Mouse (Mus musculus) thymus, postnatal 0 days (tissue): ENCODE measurements at regions not wholly inside any gene's neighbourhood (a gene's known extent, or its start where the extent isn't known, plus 50 kb on each side); places are given as distances from the start of the nearest gene placed in this dataset.

Experiments
- DNase-seq: peaks from one replicate; pipeline ENCODE4 v3.0.0-alpha.2; 2015; ENCODE audit warnings: low spot score

- DNase-seq, result no peak
These were observed 1016.1 kb downstream of the Ttll7 start for GRCm38 (mm10) chr3:147868281-147868680.

DNA sequence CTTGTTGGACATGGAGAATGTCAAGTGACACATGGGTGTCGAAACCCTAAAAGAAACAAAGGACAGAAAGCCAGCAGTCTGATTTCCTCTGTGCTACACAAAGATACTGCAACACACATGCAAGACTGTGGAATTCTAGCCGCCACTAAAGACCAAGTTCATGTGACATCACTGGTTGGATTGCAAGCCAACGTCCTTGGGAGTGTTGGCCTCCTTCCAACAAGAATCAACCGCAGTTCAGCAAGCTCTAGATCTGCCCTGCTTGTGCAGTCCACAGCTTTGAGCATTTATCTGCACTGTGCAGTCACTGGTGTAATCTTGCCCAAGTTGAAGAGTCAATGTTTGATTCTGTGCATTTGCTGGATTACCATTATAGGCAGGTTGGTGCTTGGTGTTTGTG is 1001.2 kb downstream of the Ttll7 start:
- no peak for DNase-seq

DNA sequence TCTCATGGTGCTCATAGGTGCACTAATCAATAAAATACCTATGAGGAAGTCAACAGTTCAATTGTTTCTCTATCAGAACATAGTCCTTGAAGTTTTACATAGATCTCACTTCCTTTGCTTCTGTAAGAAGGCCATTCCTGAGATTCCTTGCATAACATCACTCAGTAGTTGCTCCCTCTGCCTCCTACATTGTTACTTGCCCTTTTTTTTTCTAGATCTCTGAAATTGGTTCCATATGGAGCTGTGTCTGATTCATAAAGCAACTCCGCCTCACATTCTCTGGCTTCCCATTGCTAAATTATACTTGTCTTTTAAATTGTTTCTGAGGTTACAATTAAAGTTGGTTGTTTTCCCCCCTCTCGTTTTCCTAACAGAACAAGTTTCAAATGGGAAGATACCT is 1000.7 kb downstream of the Ttll7 start:
- DNase-seq, result no peak

DNA sequence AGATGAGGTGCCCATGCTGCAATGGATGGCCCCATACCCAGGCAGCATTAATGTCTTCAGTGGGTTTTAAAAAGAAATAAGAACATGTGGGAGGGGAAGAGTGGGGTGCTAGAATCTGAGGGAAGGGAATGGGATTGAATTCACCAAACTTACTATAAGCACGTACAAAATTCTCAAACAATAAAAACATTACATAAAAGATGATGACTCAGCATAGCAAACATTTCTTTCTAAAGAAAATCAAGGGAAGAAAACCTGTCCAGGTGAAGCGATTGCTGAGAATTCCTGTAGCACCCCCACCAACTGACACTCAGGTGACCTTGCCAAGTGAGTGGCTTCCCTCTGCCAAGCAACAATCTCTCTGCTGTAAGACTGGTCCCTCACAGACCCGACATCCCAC is 989.2 kb downstream of the Ttll7 start:
- no peak for DNase-seq

DNA sequence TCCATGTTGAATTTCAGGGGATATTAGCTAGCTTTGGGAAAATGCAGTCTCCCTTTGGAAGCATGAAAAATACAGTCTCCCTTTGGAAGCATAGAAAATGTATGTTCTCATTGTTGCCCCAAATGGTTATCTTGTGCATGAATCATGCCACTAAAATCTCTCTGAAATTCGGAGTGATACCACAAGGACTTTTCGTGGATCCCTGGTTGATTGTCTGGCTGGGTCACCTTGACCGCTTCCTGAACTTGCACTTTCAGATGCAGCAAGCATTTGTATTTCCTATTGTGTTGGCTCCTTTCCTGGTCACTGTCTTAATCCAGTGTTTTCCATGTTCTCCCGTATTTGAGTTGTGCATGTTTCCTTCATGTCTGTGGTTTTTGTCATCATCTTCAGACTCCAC is 986.6 kb downstream of the Ttll7 start:
- DNase-seq, result no peak

DNA sequence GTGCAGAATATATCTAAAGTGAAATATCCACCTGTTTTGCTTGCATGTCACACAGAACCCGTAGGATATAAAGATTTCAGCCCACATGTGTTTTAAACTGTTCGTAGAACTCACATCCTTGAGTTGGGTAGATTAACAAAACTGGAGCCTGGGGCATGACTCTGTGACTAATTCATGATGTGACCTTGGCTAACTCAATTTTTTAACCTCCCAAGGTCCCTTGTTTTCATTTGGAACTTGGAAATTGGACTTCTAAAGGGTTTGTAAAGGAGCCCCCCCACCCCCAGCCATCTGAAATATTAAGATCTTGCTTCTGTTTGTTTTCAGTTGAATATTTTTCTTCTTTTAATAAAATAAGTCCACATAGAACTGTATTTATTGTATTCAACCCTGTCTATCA is 983.5 kb downstream of the Ttll7 start:
- DNase-seq, result no peak

DNA sequence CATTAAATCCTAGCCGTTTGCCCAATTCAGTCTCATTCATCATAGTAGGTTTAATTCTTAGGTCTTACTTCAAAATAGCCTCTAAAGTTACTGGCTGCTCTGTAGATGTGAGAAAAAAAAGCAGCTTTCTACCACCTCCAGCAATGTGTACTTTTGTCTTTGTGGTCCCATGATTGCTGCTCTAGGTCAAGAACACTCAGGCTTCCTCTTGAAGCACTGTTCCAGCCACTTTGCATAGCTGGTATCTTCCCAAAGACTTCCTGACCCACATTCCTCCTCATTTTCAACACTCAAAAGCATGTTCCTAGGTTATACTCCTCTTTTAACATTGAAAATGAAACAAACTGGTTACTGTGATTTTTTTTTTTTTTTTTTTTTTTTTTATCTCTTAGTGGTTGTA is 973.2 kb downstream of the Ttll7 start:
- no peak for DNase-seq

DNA sequence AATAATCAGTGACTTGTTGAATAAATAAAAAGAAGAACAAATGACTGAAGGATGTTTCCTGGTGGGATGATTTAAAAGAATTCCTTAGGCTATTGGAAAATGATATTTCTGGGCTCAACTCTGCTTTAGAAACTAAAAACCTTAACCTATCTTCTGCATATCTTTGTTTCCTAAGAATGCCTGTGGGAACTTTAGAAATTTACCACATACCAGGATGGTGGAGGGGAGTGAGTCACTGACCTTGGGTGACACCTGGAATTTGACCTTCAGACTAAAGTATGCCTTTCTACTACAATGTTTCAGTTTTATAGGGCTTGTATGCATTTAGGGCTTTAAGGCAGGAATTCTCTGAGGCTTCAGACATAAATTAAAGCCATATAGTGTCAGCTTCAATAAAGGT is 972.3 kb downstream of the Ttll7 start:
- DNase-seq, result no peak

GRCm38 (mm10) chr3:147814080-147814650 is 962.0 kb downstream of the Ttll7 start:
- no peak for DNase-seq

GRCm38 (mm10) chr3:147802546-147802945 is 950.4 kb downstream of the Ttll7 start:
- DNase-seq, result no peak

- DNase-seq, result no peak
These were observed 944.4 kb downstream of the Ttll7 start for GRCm38 (mm10) chr3:147796524-147796923.

GRCm38 (mm10) chr3:147795116-147795515 is 942.9 kb downstream of the Ttll7 start:
- DNase-seq, result no peak

- DNase-seq, result no peak
These were observed 934.4 kb downstream of the Ttll7 start for GRCm38 (mm10) chr3:147786555-147786954.

- no peak for DNase-seq
These were observed 898.6 kb downstream of the Ttll7 start for GRCm38 (mm10) chr3:147750842-147751191.

GRCm38 (mm10) chr3:147749939-147750841 is 898.0 kb downstream of the Ttll7 start:
- no peak for DNase-seq

- DNase-seq, result no peak
These were observed 897.3 kb downstream of the Ttll7 start for GRCm38 (mm10) chr3:147749442-147749841.

- DNase-seq, result no peak
These were observed 884.7 kb downstream of the Ttll7 start for GRCm38 (mm10) chr3:147736673-147737439.

- DNase-seq, result no peak
These were observed 864.2 kb downstream of the Ttll7 start for GRCm38 (mm10) chr3:147716391-147716790.

GRCm38 (mm10) chr3:147707401-147707801 is 855.2 kb downstream of the Ttll7 start:
- no peak for DNase-seq

DNA sequence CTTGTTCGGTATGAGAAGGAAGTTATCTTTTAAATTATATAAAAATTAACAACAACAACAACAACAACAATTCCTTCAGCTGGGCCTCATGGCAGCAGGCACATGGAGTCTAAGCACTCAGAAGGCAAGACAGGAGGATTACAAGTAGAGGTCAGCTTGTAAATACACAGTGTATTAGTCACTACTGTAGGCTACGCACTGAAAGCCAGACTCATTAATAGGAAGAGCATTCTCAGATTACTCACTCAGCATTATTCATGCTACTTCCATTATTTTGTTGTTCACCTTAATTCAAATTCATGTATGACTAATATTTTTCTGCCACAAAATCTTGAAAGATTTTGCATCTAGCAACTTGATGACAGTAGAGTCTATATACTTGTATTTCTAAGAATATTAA is 831.6 kb downstream of the Ttll7 start:
- no peak for DNase-seq

DNA sequence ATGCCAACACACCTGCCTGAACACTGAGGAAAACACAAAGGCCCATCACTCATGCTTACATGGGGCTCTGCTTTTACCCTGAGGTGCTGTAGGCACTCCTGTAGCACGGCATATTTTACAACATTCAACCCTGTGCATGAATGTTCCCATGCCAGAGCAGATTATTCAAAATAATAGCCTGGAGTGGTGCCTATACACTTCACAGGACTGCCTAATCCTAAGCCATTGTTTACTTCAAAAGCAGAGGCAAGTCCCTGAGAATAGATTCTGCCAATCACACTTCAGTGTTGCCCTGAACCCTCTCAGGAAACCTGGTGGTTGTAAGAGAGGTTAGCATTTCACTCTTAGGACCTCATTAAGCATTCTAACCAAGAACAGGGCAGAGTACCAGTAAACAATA is 828.1 kb downstream of the Ttll7 start:
- DNase-seq, result no peak

- no peak for DNase-seq
These were observed 810.4 kb downstream of the Ttll7 start for GRCm38 (mm10) chr3:147662572-147662971.
